Mouse (Mus musculus) bone marrow macrophage, adult 2 months (primary cell): ENCODE measurements around the gene Pdk2.

Experiments used
- CTCF ChIP-seq: IDR thresholded peaks from 2 replicates; pipeline ENCODE4 v1.5.1; 2012; ENCODE audit warnings: low read depth, mild to moderate bottlenecking, low read length, moderate library complexity
- POLR2A ChIP-seq: IDR thresholded peaks from 2 replicates; pipeline ENCODE4 v1.6.1; 2012; ENCODE audit warnings: mild to moderate bottlenecking, low read depth, low read length, borderline replicate concordance

- TF ChIP-seq CTCF (no peak), POLR2A (no peak)
Measured at GRCm38 (mm10) chr11:94978178-94978915, 62.8 kb downstream of the Pdk2 start.
